Mouse (Mus musculus) layer of hippocampus, adult 9-11 months (tissue): ENCODE data around the gene Simc1.
A peak's percentile ranks its signal among the peaks of the same experiment; 100 is the strongest.

Experiments used
- DNase-seq: peaks from one replicate; pipeline ENCODE4 v3.0.0; 2022

Simc1 gene

GRCm38 (mm10) chr13:54556176-54556575 is 52.6 kb downstream of the Simc1 start:
- no peak for DNase-seq

DNA sequence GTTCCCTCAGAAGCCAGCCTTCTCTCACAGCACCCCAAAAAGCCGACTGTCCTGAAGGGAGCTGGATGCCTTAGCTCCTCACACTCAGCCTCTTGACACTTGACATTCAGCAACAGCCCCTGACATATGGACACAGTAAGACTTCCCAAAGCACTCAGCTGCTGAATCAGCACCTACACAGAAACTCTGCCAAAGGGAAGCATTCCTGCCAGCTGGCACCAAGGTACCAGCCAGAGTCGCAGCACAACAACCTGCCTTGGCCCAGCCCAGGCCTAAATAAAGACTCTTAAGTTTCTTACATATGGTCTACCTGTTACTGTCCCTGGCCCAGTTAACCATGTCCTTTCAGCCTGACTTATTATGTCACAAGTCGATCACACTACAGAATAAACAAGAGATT is 53.2 kb downstream of the Simc1 start:
- no peak for DNase-seq

- no peak for DNase-seq
Observed at GRCm38 (mm10) chr13:54557652-54558051, 54.1 kb downstream of the Simc1 start.

DNA sequence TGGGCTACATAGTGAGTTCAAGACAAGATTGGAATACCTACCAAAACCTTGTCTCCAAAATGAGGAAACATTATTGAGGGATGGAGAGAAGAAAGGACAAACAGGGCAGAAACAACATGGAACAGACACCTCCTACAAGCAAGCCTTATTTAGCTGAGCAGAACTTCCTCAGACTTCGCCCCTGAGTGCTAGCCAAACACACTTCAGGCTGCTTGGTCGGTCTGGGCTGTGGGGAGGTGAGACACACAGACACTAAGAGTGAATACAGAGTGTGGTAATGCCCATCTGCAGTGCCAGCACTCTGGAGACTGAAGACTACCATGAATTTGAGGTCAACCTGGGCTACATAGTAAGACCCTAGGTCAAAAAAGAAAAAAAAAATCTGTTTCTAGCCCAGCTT is 56.1 kb downstream of the Simc1 start:
- DNase-seq: no peak

- DNase-seq: peak; percentile 64
Observed at GRCm38 (mm10) chr13:54560608-54561007, 57.0 kb downstream of the Simc1 start.

- no peak for DNase-seq
Observed at GRCm38 (mm10) chr13:54562562-54562961, 59.0 kb downstream of the Simc1 start.

DNA sequence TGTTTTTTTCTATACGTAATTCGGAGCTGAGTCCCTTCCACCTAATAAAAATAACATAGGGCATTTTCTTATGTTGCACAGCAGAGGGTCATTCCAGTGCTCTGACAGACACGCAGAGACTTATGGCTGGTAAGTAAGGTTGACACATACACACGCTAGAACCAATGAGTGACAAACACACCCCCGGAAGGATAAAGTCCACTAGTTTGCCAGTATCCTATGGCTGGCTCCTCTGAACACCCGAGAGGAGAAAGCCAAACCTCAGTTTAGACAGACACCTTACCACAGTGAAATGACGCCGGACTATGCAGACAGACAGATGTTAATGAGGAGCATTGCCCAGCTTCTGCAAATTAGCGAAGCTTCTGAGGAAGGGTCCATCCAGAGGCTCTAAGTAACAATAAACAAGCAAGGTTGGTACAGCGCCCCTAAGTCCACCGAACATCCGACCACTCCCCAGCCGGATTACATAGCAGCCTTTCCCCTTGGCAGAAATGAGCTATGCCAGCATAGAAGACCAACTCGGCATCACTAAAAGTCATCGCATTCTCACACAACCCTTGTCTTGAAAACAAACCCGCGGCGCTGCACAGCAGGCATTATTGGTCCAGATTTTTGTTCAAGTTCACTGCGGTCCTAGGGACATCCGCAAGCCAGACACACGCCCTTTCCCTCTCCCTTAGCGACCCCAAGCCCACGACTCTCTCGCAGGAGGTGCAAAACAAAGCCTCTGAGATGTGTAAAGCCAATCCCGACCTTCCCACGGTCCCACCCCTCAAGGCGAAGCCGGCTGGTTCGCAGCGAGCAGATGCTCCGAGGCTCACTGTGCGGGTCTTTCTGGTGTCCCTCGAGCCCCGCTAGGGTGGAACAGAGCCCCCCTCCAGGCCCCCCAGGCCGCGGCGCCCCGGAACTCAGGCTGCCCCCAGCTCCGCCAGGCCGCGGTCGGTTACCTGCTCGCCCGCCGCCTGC is 60.9 kb downstream of the Simc1 start:
- DNase-seq: no peak

DNA sequence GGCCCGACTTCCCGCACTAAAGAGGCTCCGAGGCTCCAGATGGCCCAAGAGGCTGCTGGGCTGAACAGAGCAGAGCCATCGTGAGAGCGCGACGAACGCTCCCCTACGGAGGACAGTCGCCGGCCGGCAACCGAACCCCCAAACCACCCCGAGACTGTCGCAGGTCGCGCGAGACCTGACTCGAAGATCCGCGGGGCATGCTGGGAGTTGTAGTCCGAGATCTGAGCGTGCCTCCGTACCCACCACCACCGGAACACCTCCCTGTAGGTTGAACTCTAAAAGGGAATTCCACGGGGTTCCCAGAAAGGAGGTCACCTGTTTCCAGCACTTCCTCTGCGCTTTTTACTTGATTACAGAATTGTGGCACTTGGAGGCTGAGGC is 61.6 kb downstream of the Simc1 start, which contains the start of gene 4833439L19Rik:
Gene 4833439L19Rik (minus strand): TSS at position 235 of the 381 bp plus-strand sequence.
- DNase-seq: peak; percentile 95

DNA sequence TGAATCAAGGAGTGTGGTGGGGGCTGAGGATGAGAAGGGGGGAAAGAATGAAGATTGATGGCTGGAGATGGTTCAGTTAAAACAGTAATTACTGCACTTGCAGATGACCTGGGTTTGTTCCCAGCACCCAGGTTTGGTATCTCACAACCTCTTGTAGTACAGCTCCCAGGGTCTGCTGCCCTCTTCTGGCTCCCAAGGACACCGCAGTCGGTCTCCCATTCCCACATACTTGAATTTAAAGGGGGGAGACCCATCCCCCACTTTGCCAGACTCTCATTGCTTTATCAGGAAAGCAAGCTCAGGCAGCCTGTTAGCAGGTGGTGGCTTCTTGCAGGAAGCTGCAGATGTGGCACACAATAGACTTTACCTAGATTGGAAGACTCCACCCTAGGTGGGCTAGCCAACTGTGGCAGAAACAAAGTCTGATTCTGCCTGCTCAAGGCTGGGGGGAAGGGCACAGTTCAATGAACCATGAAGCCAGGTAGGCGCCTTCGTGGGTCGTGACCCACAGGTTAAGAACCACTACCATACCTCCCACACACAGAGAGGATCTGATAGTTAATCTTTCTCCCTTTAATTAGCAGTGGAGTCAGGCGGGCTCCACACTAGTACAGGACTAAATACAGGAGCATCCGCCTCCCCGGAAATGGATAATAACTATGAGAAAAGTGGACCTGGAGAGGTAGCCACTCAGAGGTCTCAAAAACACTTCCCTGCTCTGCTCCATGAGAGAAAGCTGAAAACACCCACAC is 62.2 kb downstream of the Simc1 start:
- peak; percentile 66 for DNase-seq

GRCm38 (mm10) chr13:54568380-54568779 is 64.8 kb downstream of the Simc1 start:
- no peak for DNase-seq

- no peak for DNase-seq
Observed at GRCm38 (mm10) chr13:54569282-54569681, 65.7 kb downstream of the Simc1 start.

DNA sequence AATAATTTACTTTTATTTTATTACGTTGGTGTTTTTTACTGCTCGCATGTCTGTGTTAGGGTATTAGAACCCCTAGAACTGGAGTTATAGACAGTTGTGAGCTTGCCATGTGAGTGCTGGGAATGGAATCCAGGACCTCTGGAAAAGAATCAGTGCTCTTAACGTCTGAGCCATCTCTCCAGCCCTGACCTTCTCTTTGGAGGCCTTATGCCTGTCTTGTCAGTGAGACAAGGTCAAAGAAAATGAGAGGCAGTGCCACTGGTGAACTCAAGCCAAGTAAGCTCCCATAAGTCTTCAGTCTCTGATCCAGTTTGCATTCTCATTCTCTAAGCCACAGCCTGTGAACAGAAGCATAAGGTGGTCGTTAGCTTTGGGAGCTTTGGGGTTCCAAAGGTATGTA is 67.2 kb downstream of the Simc1 start:
- DNase-seq: no peak

GRCm38 (mm10) chr13:54571637-54572036 is 68.1 kb downstream of the Simc1 start:
- DNase-seq: no peak

GRCm38 (mm10) chr13:54572621-54573020 is 69.0 kb downstream of the Simc1 start:
- DNase-seq: no peak

DNA sequence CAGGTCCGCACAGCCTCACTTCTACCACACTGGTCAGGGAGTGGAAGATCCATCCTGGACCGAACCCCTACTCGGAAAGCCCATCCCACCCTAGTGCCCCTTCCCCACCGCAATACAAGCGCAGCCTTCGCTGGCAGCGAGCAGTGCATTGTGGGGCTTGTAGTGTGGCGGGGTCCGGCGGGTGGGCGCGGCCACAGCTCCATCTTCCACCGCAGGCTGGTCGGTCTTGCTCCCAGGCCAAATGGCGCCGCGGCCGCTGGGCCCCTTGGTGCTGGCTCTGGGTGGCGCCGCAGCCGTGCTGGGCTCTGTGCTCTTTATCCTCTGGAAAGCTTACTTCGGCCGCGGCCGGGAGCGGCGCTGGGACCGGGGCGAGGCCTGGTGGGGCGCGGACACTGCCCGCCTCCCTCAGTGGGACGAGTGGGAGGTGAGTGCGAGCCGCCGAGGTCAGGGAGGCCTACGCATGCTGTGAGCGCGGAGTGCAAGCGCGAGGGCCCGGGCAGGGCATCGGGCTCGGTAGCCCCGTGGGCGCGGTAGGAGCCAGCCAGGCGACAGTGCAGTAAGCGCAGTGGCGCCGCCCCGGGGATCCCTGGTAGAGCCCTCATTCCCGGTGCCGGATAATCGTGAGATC is 71.4 kb downstream of the Simc1 start, which contains the start of gene Arl10:
Gene Arl10 (plus strand): TSS at position 162 of the 628 bp plus-strand sequence.
- peak; percentile 81 for DNase-seq

DNA sequence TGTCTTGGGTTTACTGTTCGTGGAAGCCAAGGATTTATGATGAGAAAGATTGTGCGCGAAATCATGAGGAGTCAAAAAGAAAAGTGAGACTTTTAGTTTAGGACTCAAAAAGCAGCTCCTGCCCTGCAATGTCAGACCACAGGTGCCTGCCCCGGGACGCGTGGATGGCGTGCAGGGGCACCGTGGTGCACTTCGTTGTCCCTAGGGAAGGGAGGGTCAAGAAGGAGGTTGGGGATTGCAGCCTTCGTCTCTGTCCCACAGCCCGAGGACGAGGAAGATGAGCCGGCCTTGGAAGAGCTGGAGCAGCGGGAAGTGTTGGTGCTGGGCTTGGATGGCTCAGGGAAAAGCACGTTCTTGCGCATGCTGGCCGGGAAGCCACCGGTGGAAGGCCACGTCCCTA is 71.9 kb downstream of the Simc1 start:
- DNase-seq: no peak

- DNase-seq: no peak
Observed at GRCm38 (mm10) chr13:54577652-54578507, 74.3 kb downstream of the Simc1 start.

DNA sequence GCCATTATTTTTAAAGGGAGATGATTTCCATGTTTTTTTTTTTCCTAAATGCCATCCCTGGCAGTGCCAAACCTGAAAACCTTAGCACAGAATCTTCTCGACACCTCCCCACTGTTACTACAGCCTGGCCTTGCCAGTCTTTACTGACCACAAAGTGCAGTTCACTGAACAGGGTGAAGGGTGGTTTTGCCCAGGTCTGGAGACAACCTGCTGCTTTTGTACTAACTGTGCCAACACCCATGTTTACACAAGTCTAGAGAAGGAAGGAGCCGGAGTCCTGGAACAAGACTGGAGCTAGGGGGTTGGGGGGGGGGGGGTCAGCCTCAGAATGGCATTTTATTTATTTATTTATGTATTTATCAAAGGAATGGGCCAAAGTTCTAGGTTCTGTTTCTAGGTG is 77.8 kb downstream of the Simc1 start:
- no peak for DNase-seq

DNA sequence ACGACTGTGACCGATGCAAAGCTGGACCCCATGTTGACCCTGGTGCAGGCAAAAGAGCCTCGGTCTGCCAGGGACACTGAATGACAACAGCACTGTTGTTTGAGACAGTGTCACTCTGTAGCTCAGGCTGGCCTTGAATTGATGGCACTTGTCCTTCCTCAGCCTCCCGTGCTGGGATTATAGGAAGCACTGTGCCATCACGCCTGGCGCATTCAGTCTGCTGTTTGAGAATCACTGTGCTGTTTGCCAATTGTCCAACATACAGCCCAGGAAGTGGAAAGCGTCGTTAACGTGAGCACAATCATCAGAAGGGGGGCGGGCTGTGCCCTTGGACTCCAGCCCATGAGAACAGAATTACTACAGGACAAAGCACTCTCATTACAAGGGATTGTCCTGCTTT is 78.5 kb downstream of the Simc1 start:
- no peak for DNase-seq

GRCm38 (mm10) chr13:54582860-54583259 is 79.3 kb downstream of the Simc1 start:
- no peak for DNase-seq

DNA sequence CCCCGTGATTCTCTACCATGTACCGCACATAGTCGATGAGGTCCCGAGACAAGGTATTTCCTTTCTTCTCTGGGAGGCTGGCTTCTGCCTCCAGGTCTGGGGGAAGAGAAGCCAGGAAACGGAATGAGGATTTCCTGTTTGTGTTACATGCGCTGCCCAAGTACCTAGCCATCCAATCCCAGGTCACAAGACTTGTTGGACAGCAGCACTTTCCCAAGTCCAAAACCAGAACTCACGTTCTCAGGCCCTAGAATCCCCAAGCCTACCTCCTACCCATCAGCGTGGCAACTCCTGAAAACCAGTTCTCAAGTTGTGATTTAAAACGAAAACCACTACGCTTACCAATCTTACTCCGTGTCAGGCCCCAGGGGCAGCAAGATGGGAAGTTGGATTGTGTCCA is 82.3 kb downstream of the Simc1 start:
- DNase-seq: no peak

DNA sequence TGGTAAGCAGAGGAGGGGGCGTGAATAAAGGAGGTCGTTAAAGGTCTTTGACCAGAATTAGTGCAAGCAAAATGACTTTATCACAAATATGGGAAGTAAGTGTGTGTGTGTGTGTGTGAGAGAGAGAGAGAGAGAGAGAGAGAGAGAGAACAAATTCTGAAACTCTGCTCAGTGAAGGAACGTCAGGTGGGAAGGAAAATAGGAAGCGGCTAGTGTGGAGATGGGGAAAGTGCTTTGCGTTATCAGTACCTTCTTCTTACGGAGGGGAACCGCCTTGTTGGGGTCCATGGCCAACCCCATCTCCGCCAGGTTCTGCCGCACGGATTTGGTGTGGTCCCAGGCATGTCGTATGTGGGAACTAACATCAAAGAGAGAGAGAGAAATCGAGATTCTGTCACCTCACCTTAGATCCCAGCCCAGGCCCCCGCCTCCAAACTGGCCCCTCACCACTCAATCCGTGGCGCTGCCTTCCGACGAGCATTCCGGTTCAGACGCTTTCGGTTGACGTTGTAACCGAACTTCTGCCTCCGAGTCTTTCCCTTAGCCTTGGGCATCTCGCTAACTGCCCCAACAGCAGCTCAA is 85.9 kb downstream of the Simc1 start:
- no peak for DNase-seq
